8 mouse cellular contexts compared by ENCODE assay signal in the genomic region with DNA sequence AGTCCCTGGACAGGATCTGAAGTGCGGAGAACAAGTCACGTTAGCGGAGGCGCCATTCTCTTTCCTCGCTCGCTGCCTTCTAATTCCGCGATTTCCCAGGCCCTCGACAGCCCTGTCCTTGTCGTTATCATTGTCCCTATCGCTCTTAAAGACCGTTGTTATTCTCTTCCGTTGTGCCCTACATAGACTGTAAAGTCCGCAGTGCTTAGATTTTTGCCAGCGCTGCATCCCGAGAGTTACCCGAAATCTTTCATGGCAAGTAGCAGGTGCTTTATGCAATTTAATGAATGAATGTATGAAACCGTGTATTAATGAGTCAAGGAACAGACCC. TPM values are rescaled to one million over a fixed set of nuclear protein-coding genes. Genes with fewer than 3 reads are reported as not detected.
DNase-seq lines count a peak whose midpoint lies in the region; ATAC-seq and TF ChIP-seq lines count a peak whose summit lies in the region.

No protein-coding gene starts in this region.

- no peak for TF ChIP-seq CTCF in midbrain, postnatal 0 days (IDR thresholded peaks at IDR 0.05)

- WGBS in kidney, embryonic 15.5 days: 0% methylated on average over 18 of the region's 18 CpGs
- under 1% methylated on average over 18 of the region's 18 CpGs for WGBS in embryonic facial prominence, embryonic 10.5 days
- under 1% methylated on average over 18 of the region's 18 CpGs for WGBS in intestine, embryonic 15.5 days
- WGBS in midbrain, postnatal 0 days: under 1% methylated on average over 18 of the region's 18 CpGs

- DNase-seq in kidney, postnatal 36 days: no peak
- no peak for DNase-seq in embryonic facial prominence, embryonic 10.5 days (ENCODE audit: low spot score)
- no peak for DNase-seq in midbrain, postnatal 0 days (ENCODE audit: low spot score)
- DNase-seq in urinary bladder, postnatal 25 days (ENCODE audit: low spot score): no peak
- DNase-seq in spleen, postnatal 14 days (ENCODE audit: low spot score in 2 of 2): no peak
- no peak for DNase-seq in ovary, postnatal 36 days (ENCODE audit: low spot score)

- peak overlapping the region; percentile 94 for H3K4me3 ChIP-seq in kidney, embryonic 15.5 days (replicated peaks)
- H3K4me3 ChIP-seq in embryonic facial prominence, embryonic 10.5 days: peak overlapping the region; percentile 75
- H3K4me3 ChIP-seq in intestine, embryonic 15.5 days (replicated peaks): peak overlapping the region; percentile 75
- peak overlapping the region; percentile 85 for H3K4me3 ChIP-seq in midbrain, postnatal 0 days (ENCODE audit: low read depth, low read length)

- peak overlapping the region; percentile 49 for H3K9ac ChIP-seq in kidney, embryonic 15.5 days
- H3K9ac ChIP-seq in intestine, embryonic 15.5 days: peak overlapping the region; percentile 89
- H3K9ac ChIP-seq in midbrain, postnatal 0 days (replicated peaks; ENCODE audit: low read length, poor library complexity, severe bottlenecking): peak overlapping the region; percentile 56

- H3K27me3 ChIP-seq in kidney, embryonic 15.5 days: no peaks in the 10 kb centered on the region
- H3K27me3 ChIP-seq in embryonic facial prominence, embryonic 10.5 days (replicated peaks; ENCODE audit: low read depth, poor library complexity, severe bottlenecking): no peaks in the 10 kb centered on the region
- H3K27me3 ChIP-seq in intestine, embryonic 15.5 days (replicated peaks): no peaks in the 10 kb centered on the region
- no peaks in the 10 kb centered on the region for H3K27me3 ChIP-seq in midbrain, postnatal 0 days (ENCODE audit: insufficient read depth, low read length)

- peaks cover 22% of the 10 kb centered on the region for H3K4me1 ChIP-seq in kidney, embryonic 15.5 days
- H3K4me1 ChIP-seq in embryonic facial prominence, embryonic 10.5 days: peaks cover 17% of the 10 kb centered on the region
- H3K4me1 ChIP-seq in intestine, embryonic 15.5 days (replicated peaks): peaks cover 9% of the 10 kb centered on the region
- peaks cover 4% of the 10 kb centered on the region; the same call in 1 of the 2 replicates for H3K4me1 ChIP-seq in midbrain, postnatal 0 days (ENCODE audit: insufficient read depth, low read length)

- peaks cover 29% of the 10 kb centered on the region for H3K36me3 ChIP-seq in kidney, embryonic 15.5 days
- H3K36me3 ChIP-seq in embryonic facial prominence, embryonic 10.5 days (replicated peaks): peaks cover 30% of the 10 kb centered on the region
- H3K36me3 ChIP-seq in intestine, embryonic 15.5 days: peaks cover 14% of the 10 kb centered on the region
- peaks cover 12% of the 10 kb centered on the region for H3K36me3 ChIP-seq in midbrain, postnatal 0 days (ENCODE audit: insufficient read depth, low read length)

- H3K4me2 ChIP-seq in kidney, embryonic 15.5 days: peak overlapping the region; percentile 88
- peak overlapping the region; percentile 79 for H3K4me2 ChIP-seq in intestine, embryonic 15.5 days (replicated peaks)
- H3K4me2 ChIP-seq in midbrain, postnatal 0 days (ENCODE audit: low read depth, low read length, poor library complexity, severe bottlenecking): peak overlapping the region; percentile 95

- no peaks in the 10 kb centered on the region; the same call in 1 of the 2 replicates for H3K9me3 ChIP-seq in kidney, embryonic 15.5 days (replicated peaks)
- H3K9me3 ChIP-seq in embryonic facial prominence, embryonic 10.5 days: no peaks in the 10 kb centered on the region
- H3K9me3 ChIP-seq in intestine, embryonic 15.5 days: no peaks in the 10 kb centered on the region
- no peaks in the 10 kb centered on the region for H3K9me3 ChIP-seq in midbrain, postnatal 0 days (ENCODE audit: low read length)

- peak overlapping the region; percentile 80 for H3K27ac ChIP-seq in kidney, embryonic 15.5 days
- H3K27ac ChIP-seq in embryonic facial prominence, embryonic 10.5 days (replicated peaks): peak overlapping the region; percentile 79
- H3K27ac ChIP-seq in intestine, embryonic 15.5 days: peak overlapping the region; percentile 77
- H3K27ac ChIP-seq in midbrain, postnatal 0 days (ENCODE audit: low read depth, low read length): peak overlapping the region; percentile 68

- ATAC-seq in kidney, embryonic 15.5 days (replicated peaks; ENCODE audit: low FRiP score): peak; percentile 52
- ATAC-seq in intestine, embryonic 15.5 days: peak; percentile 52
- ATAC-seq in midbrain, postnatal 0 days (ENCODE audit: low FRiP score): no peak

RNA-seq across cellular contexts. Expression of a gene that starts 0.4 kb away (rescaled TPM):
- polyA plus RNA-seq in kidney, embryonic 15.5 days (2015; fragmentation: Nextera tagmentation; extraction: Ambion mirVana): 981 and 995 TPM in 2 replicates
- 716 and 739 TPM in 2 replicates for polyA plus RNA-seq in embryonic facial prominence, embryonic 10.5 days (2016; fragmentation: Nextera tagmentation; extraction: Ambion mirVana)
- 1,187 and 1,356 TPM in 2 replicates for polyA plus RNA-seq in intestine, embryonic 15.5 days (2015; fragmentation: Nextera tagmentation; extraction: Ambion mirVana)
- 1,189 and 1,342 TPM in 2 replicates for total RNA-seq in midbrain, postnatal 0 days (2014; rRNA removed)
- 1,504 and 1,624 TPM in 2 replicates for polyA plus RNA-seq in midbrain, postnatal 0 days (2015; fragmentation: Nextera tagmentation; extraction: Ambion mirVana)

RNA-seq across cellular contexts. Expression of a gene that starts 8.2 kb away (rescaled TPM):
- polyA plus RNA-seq in kidney, embryonic 15.5 days (2015; fragmentation: Nextera tagmentation; extraction: Ambion mirVana): 56.2 and 58.2 TPM in 2 replicates
- polyA plus RNA-seq in embryonic facial prominence, embryonic 10.5 days (2016; fragmentation: Nextera tagmentation; extraction: Ambion mirVana): 54.2 and 55.7 TPM in 2 replicates
- 62.7 and 66.3 TPM in 2 replicates for polyA plus RNA-seq in intestine, embryonic 15.5 days (2015; fragmentation: Nextera tagmentation; extraction: Ambion mirVana)
- total RNA-seq in midbrain, postnatal 0 days (2014; rRNA removed): 10.7 and 16.9 TPM in 2 replicates
- 53.8 and 54.5 TPM in 2 replicates for polyA plus RNA-seq in midbrain, postnatal 0 days (2015; fragmentation: Nextera tagmentation; extraction: Ambion mirVana)

RNA-seq across cellular contexts. Expression of a gene that starts 8.2 kb away (rescaled TPM):
- 27.9 and 29.2 TPM in 2 replicates for polyA plus RNA-seq in kidney, embryonic 15.5 days (2015; fragmentation: Nextera tagmentation; extraction: Ambion mirVana)
- 34.8 and 38.0 TPM in 2 replicates for polyA plus RNA-seq in embryonic facial prominence, embryonic 10.5 days (2016; fragmentation: Nextera tagmentation; extraction: Ambion mirVana)
- 24.8 and 24.9 TPM in 2 replicates for polyA plus RNA-seq in intestine, embryonic 15.5 days (2015; fragmentation: Nextera tagmentation; extraction: Ambion mirVana)
- total RNA-seq in midbrain, postnatal 0 days (2014; rRNA removed): 17.6 and 27.8 TPM in 2 replicates
- polyA plus RNA-seq in midbrain, postnatal 0 days (2015; fragmentation: Nextera tagmentation; extraction: Ambion mirVana): 39.2 and 42.4 TPM in 2 replicates

RNA-seq across cellular contexts. Expression of a gene that starts 22.2 kb away (rescaled TPM):
- polyA plus RNA-seq in kidney, embryonic 15.5 days (2015; fragmentation: Nextera tagmentation; extraction: Ambion mirVana): 301 and 315 TPM in 2 replicates
- polyA plus RNA-seq in embryonic facial prominence, embryonic 10.5 days (2016; fragmentation: Nextera tagmentation; extraction: Ambion mirVana): 391 and 411 TPM in 2 replicates
- 217 and 220 TPM in 2 replicates for polyA plus RNA-seq in intestine, embryonic 15.5 days (2015; fragmentation: Nextera tagmentation; extraction: Ambion mirVana)
- total RNA-seq in midbrain, postnatal 0 days (2014; rRNA removed): 44.1 and 45.5 TPM in 2 replicates
- 88.0 and 93.8 TPM in 2 replicates for polyA plus RNA-seq in midbrain, postnatal 0 days (2015; fragmentation: Nextera tagmentation; extraction: Ambion mirVana)

RNA-seq across cellular contexts. Expression of a gene that starts 48.4 kb away (rescaled TPM):
- polyA plus RNA-seq in kidney, embryonic 15.5 days (2015; fragmentation: Nextera tagmentation; extraction: Ambion mirVana): 1,617 and 1,807 TPM in 2 replicates
- polyA plus RNA-seq in embryonic facial prominence, embryonic 10.5 days (2016; fragmentation: Nextera tagmentation; extraction: Ambion mirVana): 1,787 and 1,839 TPM in 2 replicates
- polyA plus RNA-seq in intestine, embryonic 15.5 days (2015; fragmentation: Nextera tagmentation; extraction: Ambion mirVana): 1,297 TPM in 2 replicates
- total RNA-seq in midbrain, postnatal 0 days (2014; rRNA removed): 196 and 214 TPM in 2 replicates
- 893 and 930 TPM in 2 replicates for polyA plus RNA-seq in midbrain, postnatal 0 days (2015; fragmentation: Nextera tagmentation; extraction: Ambion mirVana)
